Mouse (Mus musculus): ENCODE results near the gene Klk6. TPM values are rescaled to one million over a fixed set of nuclear protein-coding genes. Genes with fewer than 3 reads are reported as not detected.

Klk6 gene
- polyA plus RNA-seq, 1 experiment from 2014 or later = not detected

DNA sequence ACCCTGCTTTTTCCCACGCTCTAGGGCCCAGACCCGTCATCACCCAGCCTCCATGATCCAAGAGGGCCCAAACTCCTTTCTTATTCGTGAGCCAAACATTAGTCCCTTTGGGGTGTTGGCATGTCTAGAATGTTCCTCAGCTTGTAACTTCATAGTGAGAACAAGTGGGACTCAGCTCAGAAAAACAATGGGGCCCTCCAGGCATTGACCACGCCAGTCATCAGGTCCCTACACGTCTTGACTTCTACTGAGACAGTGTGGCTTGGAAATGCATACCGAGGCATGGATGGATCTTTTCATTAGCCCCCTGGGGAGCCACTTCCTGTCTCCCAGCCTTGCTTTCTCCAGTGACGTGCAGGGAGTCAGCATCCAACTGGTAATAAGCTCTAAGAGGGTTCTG is 24.4 kb upstream of the Klk6 start:
- Histone ChIP-seq H3K9ac (ENCODE audit: low read depth, low read length) (no peak overlapping the region), H3K9me3 (ENCODE audit: control insufficient read depth, low read length) (no peaks in the 10 kb centered on the region), H3K27ac (ENCODE audit: low read depth, low read length) (no peak overlapping the region), H3K4me3 (ENCODE audit: low read length) (no peak overlapping the region), H3K4me2 (ENCODE audit: low read length) (no peak overlapping the region), H3K4me1 (ENCODE audit: control insufficient read depth, insufficient read depth, low read depth, low read length) (peaks cover 9% of the 10 kb centered on the region; the same call in 1 of the 2 replicates), H3K36me3 (ENCODE audit: control insufficient read depth, insufficient read depth, low read length) (no peaks in the 10 kb centered on the region), H3K27me3 (replicated peaks; ENCODE audit: control insufficient read depth, insufficient read depth, low read length) (peaks cover 8% of the 10 kb centered on the region)
- WGBS = 73% methylated on average over 7 of the region's 7 CpGs
- ATAC-seq = no peak

DNA sequence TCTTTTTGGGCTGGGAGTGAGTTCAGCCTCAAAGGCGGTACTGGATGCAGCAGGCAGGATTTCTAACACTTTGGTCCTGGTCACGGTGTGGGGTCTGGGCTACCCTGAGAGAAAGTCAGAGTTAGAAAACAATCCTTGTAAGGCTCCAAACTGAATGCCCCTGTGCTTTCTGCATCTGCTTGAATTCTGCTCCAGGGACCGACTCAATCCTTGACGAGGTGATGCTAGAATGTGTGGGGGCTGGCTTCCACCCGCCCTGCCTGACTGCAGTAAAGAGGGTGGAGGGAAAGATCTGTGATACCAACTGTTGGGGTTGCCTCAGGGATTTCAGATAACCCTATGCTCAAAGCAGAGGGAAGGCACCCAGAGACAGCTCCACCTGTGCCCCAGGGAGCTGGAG is 13.3 kb upstream of the Klk6 start, which contains the start of gene Klk7:
Klk7 (plus strand) TSS at position 301 of the 400 bp plus-strand sequence.
- Histone ChIP-seq H3K27me3 (replicated peaks; ENCODE audit: control insufficient read depth, insufficient read depth, low read length) (no peaks in the 10 kb centered on the region), H3K9ac (ENCODE audit: low read depth, low read length) (no peak within 1 kb of the TSS), H3K36me3 (ENCODE audit: control insufficient read depth, insufficient read depth, low read length) (no peaks in the 10 kb centered on the region), H3K4me3 (ENCODE audit: low read length) (no peak within 1 kb of the TSS), H3K27ac (ENCODE audit: low read depth, low read length) (no peak within 1 kb of the TSS), H3K4me1 (ENCODE audit: control insufficient read depth, insufficient read depth, low read depth, low read length) (no peaks in the 10 kb centered on the region), H3K4me2 (ENCODE audit: low read length) (no peak within 1 kb of the TSS), H3K9me3 (ENCODE audit: control insufficient read depth, low read length) (no peaks in the 10 kb centered on the region)
- 54% methylated on average over 5 of the region's 5 CpGs for WGBS
- no peak for ATAC-seq

DNA sequence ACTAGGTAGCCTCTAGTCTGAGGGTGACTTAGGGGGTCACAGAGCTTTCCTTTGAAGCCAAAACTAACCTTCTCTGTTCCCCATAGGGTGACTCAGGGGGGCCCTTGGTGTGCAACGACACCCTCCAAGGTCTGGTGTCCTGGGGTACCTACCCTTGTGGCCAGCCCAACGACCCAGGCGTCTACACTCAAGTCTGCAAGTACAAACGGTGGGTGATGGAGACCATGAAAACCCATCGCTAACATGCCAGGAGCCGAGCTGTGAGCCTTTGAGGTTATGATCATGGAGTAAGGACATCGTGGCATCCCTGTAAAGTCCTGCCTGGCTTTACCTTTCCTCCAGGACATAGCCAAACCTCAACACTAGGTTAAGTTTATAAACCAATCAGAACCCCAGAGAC is 9.1 kb upstream of the Klk6 start:
- no peak overlapping the region for H3K27ac ChIP-seq (ENCODE audit: low read depth, low read length)
- no peaks in the 10 kb centered on the region for H3K9me3 ChIP-seq (ENCODE audit: control insufficient read depth, low read length)
- no peaks in the 10 kb centered on the region for H3K36me3 ChIP-seq (ENCODE audit: control insufficient read depth, insufficient read depth, low read length)
- 86% methylated on average over 7 of the region's 7 CpGs for WGBS
- H3K4me1 ChIP-seq (ENCODE audit: control insufficient read depth, insufficient read depth, low read depth, low read length) = no peaks in the 10 kb centered on the region
- H3K4me3 ChIP-seq (ENCODE audit: low read length) = no peak overlapping the region
- no peak overlapping the region for H3K9ac ChIP-seq (ENCODE audit: low read depth, low read length)
- no peak overlapping the region for H3K4me2 ChIP-seq (ENCODE audit: low read length)
- ATAC-seq = no peak
- H3K27me3 ChIP-seq (replicated peaks; ENCODE audit: control insufficient read depth, insufficient read depth, low read length) = no peaks in the 10 kb centered on the region

DNA sequence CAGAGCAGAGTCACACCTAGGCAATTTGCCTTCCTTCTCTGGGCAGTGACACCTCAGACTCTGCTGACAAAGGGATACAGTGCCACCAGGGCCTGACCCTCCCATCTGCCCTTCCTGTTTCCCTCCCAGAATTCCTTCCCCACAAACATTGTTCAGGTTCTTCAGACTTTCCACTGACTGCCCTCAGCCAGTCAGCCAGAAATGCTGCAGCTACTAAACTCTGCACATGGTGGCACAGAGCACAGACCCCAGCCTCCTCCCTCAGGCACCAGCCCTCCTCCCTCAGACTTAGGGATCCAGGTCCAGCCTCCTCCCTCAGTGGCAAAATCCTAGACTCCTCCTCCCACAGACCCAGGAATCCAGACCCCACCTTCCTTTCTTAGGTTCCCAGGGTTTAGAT is 7.6 kb upstream of the Klk6 start:
- Histone ChIP-seq H3K9me3 (ENCODE audit: control insufficient read depth, low read length) (no peaks in the 10 kb centered on the region), H3K27me3 (replicated peaks; ENCODE audit: control insufficient read depth, insufficient read depth, low read length) (no peaks in the 10 kb centered on the region), H3K4me2 (ENCODE audit: low read length) (no peak overlapping the region), H3K27ac (ENCODE audit: low read depth, low read length) (no peak overlapping the region), H3K4me3 (ENCODE audit: low read length) (no peak overlapping the region), H3K9ac (ENCODE audit: low read depth, low read length) (no peak overlapping the region), H3K36me3 (ENCODE audit: control insufficient read depth, insufficient read depth, low read length) (no peaks in the 10 kb centered on the region), H3K4me1 (ENCODE audit: control insufficient read depth, insufficient read depth, low read depth, low read length) (no peaks in the 10 kb centered on the region)
- no peak for ATAC-seq

DNA sequence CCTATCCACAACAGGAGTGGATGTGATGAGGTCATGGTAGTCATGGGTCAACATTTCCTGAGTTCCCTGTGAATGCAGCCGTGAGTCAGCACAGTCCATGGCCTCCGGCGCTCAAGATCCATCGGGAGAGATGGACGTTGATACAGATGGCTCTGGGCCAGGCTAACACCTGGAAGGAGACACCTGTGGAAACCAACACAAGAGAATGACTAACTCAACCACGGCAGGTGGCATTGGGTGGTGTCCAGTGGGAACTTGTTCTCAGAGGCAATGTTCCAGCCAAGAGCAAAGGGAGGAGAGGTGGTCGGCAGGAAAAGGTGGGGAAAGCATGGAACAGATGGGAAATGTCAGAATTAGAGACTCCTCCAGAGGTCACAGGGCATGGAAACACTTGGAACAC is 2.7 kb upstream of the Klk6 start:
- H3K9me3 ChIP-seq (ENCODE audit: control insufficient read depth, low read length) = no peaks in the 10 kb centered on the region
- 93% methylated on average over 7 of the region's 7 CpGs for WGBS
- H3K27ac ChIP-seq (ENCODE audit: low read depth, low read length) = no peak overlapping the region

DNA sequence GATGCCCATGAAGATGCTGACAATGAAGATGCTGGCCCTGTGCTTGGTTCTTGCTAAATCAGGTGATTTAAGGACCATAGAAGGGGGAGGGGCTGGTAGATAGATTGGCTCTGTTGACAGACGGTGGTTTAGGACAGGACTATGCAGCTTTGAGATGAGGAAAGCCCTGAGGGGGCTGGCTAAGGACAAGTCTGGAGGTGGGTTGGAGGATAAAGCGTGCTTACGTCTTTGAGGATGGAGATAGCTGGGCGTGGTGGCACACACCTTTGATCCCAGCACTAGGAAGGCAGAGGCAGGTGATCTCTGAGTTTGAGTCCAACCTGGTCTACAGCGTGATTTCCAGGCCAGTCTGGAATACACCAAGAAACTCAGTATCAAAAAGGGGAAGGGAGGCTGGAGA is 1.8 kb downstream of the Klk6 start:
- Histone ChIP-seq H3K27ac (ENCODE audit: low read depth, low read length) (no peak overlapping the region), H3K36me3 (ENCODE audit: control insufficient read depth, insufficient read depth, low read length) (no peaks in the 10 kb centered on the region), H3K4me3 (ENCODE audit: low read length) (no peak overlapping the region), H3K27me3 (replicated peaks; ENCODE audit: control insufficient read depth, insufficient read depth, low read length) (no peaks in the 10 kb centered on the region), H3K9ac (ENCODE audit: low read depth, low read length) (no peak overlapping the region), H3K9me3 (ENCODE audit: control insufficient read depth, low read length) (no peaks in the 10 kb centered on the region), H3K4me2 (ENCODE audit: low read length) (no peak overlapping the region), H3K4me1 (ENCODE audit: control insufficient read depth, insufficient read depth, low read depth, low read length) (no peaks in the 10 kb centered on the region)
- ATAC-seq = no peak
- WGBS = 83% methylated on average over 5 of the region's 5 CpGs

More for the DNA sequence above, 2.7 kb upstream of the Klk6 start:
- Histone ChIP-seq H3K4me1 (ENCODE audit: control insufficient read depth, insufficient read depth, low read depth, low read length) (no peaks in the 10 kb centered on the region), H3K36me3 (ENCODE audit: control insufficient read depth, insufficient read depth, low read length) (no peaks in the 10 kb centered on the region), H3K27me3 (replicated peaks; ENCODE audit: control insufficient read depth, insufficient read depth, low read length) (no peaks in the 10 kb centered on the region), H3K9ac (ENCODE audit: low read depth, low read length) (no peak overlapping the region), H3K4me3 (ENCODE audit: low read length) (no peak overlapping the region), H3K4me2 (ENCODE audit: low read length) (no peak overlapping the region)
- no peak for ATAC-seq

DNA sequence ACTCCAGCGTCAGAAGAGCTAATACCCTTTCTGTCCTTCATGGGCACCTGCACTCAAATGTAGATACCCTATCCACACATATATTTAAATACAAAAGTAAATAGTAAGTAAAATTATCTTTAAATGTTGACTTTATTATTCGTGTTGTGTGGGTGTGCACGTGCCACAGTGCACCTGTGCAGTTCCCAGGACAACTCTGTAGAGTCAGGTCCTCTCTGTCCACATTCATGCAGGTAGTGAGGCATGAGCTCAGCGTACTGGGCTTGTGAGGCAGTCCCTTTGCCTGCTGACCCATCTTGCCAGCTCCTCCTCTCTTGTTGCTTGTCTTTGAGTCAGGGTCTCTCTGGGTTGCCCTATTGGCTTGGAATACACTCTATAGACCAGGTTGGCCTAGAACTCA is 3.4 kb downstream of the Klk6 start:
- no peak for ATAC-seq
- no peaks in the 10 kb centered on the region for H3K4me1 ChIP-seq (ENCODE audit: control insufficient read depth, insufficient read depth, low read depth, low read length)
- no peaks in the 10 kb centered on the region for H3K9me3 ChIP-seq (ENCODE audit: control insufficient read depth, low read length)
- H3K4me3 ChIP-seq (ENCODE audit: low read length) = no peak overlapping the region
- no peak overlapping the region for H3K4me2 ChIP-seq (ENCODE audit: low read length)
- 83% methylated on average over 4 of the region's 4 CpGs for WGBS
- H3K27ac ChIP-seq (ENCODE audit: low read depth, low read length) = no peak overlapping the region
- no peak overlapping the region for H3K9ac ChIP-seq (ENCODE audit: low read depth, low read length)
- H3K27me3 ChIP-seq (replicated peaks; ENCODE audit: control insufficient read depth, insufficient read depth, low read length) = no peaks in the 10 kb centered on the region
- H3K36me3 ChIP-seq (ENCODE audit: control insufficient read depth, insufficient read depth, low read length) = no peaks in the 10 kb centered on the region

DNA sequence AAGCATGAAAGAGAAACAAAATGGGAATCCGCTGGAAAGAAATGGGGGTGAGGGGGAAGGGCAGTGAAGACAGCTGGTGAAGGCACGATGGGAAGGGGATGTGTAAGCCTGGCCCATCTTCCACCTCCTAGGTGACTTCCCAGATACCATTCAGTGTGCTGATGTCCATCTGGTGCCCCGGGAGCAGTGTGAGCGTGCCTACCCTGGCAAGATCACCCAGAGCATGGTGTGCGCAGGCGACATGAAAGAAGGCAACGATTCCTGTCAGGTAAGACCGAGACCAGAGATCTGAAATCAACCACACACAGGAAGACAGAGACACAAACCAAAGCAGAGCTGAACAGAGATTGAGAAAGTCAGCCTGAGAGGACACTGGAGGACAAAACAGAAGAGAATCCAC is 4.7 kb downstream of the Klk6 start:
- Histone ChIP-seq H3K4me2 (ENCODE audit: low read length) (no peak overlapping the region), H3K27ac (ENCODE audit: low read depth, low read length) (no peak overlapping the region), H3K4me3 (ENCODE audit: low read length) (no peak overlapping the region), H3K4me1 (ENCODE audit: control insufficient read depth, insufficient read depth, low read depth, low read length) (no peaks in the 10 kb centered on the region), H3K9me3 (ENCODE audit: control insufficient read depth, low read length) (no peaks in the 10 kb centered on the region), H3K36me3 (ENCODE audit: control insufficient read depth, insufficient read depth, low read length) (no peaks in the 10 kb centered on the region), H3K27me3 (replicated peaks; ENCODE audit: control insufficient read depth, insufficient read depth, low read length) (no peaks in the 10 kb centered on the region), H3K9ac (ENCODE audit: low read depth, low read length) (no peak overlapping the region)
- ATAC-seq = no peak
- 93% methylated on average over 8 of the region's 8 CpGs for WGBS

DNA sequence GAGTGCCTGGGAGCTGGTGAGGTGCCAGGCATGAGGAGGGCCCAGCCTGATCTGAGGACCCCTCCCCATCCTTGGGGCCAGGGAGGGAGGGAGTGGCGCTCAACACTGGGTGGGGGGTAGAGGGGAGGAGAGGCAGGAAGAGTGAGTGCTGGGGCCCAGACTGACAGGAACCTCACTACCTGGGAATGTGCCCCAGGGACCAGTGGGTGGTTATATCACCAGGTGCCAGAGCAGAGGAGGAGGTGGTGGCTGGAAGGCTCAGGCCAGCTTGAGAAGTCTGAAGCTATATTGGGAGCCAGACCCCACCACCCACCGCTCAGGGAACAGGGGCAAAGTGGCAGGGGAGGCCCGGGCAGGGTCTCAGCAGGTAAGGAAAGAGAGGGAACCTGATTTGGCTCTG is 17.4 kb downstream of the Klk6 start, which contains the start of gene Klk5:
Klk5 (plus strand) TSS at position 271 of the 400 bp plus-strand sequence.
- no peak for ATAC-seq

DNA sequence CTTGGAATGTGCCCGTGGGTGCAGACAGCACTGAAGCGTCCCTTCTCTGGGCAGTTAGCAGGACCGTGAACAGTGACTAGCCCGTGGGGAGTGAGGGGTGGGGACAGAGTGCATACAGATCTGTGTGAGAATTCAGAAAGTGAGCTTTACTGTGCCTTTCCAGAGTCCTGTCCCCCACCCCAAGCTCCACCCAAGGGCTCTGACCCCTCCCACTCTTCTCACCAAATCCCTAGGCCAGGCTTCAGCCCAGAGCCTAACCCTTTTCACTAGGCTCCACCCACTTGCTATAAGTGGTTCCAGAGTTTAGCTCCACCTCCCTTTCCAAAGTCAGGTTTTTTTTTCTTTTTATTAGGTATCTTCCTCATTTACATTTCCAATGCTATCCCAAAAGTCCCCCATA is 19.5 kb downstream of the Klk6 start:
- Histone ChIP-seq H3K4me2 (ENCODE audit: low read length) (no peak overlapping the region), H3K27me3 (replicated peaks; ENCODE audit: control insufficient read depth, insufficient read depth, low read length) (no peaks in the 10 kb centered on the region), H3K36me3 (ENCODE audit: control insufficient read depth, insufficient read depth, low read length) (no peaks in the 10 kb centered on the region), H3K9ac (ENCODE audit: low read depth, low read length) (no peak overlapping the region), H3K4me1 (ENCODE audit: control insufficient read depth, insufficient read depth, low read depth, low read length) (no peaks in the 10 kb centered on the region), H3K9me3 (ENCODE audit: control insufficient read depth, low read length) (no peaks in the 10 kb centered on the region), H3K27ac (ENCODE audit: low read depth, low read length) (no peak overlapping the region), H3K4me3 (ENCODE audit: low read length) (no peak overlapping the region)
- no peak for ATAC-seq
- WGBS = 85% methylated on average over 4 of the region's 4 CpGs

More for the DNA sequence above, 17.4 kb downstream of the Klk6 start, which contains the start of gene Klk5:
- H3K36me3 ChIP-seq (ENCODE audit: control insufficient read depth, insufficient read depth, low read length) = no peaks in the 10 kb centered on the region
- H3K4me1 ChIP-seq (ENCODE audit: control insufficient read depth, insufficient read depth, low read depth, low read length) = no peaks in the 10 kb centered on the region
- no peak within 1 kb of the TSS for H3K9ac ChIP-seq (ENCODE audit: low read depth, low read length)
- H3K4me3 ChIP-seq (ENCODE audit: low read length) = no peak within 1 kb of the TSS
- H3K9me3 ChIP-seq (ENCODE audit: control insufficient read depth, low read length) = no peaks in the 10 kb centered on the region
- H3K4me2 ChIP-seq (ENCODE audit: low read length) = no peak within 1 kb of the TSS
- WGBS = 52% methylated on average over 3 of the region's 3 CpGs
- H3K27me3 ChIP-seq (replicated peaks; ENCODE audit: control insufficient read depth, insufficient read depth, low read length) = no peaks in the 10 kb centered on the region
- H3K27ac ChIP-seq (ENCODE audit: low read depth, low read length) = no peak within 1 kb of the TSS

Data from hindbrain, embryonic 16.5 days (tissue).